Mouse (Mus musculus) brain, embryonic 14.5 days (tissue): ENCODE results near the gene Wfikkn2.

Experiments
- CTCF ChIP-seq: fragments of 200-500 bp; IDR thresholded peaks from 2 replicates; pipeline ENCODE4 v1.5.1; 2012; ENCODE audit warnings: inconsistent platforms, mild to moderate bottlenecking, moderate library complexity, borderline replicate concordance; ENCODE audit not compliant: insufficient read depth, insufficient read length; ENCODE audit errors: extremely low read depth
- POLR2A ChIP-seq: fragments of 200-500 bp; IDR thresholded peaks from 2 replicates; pipeline ENCODE4 v1.6.1; 2012; ENCODE audit warnings: mild to moderate bottlenecking, inconsistent platforms, borderline replicate concordance; ENCODE audit not compliant: poor library complexity, insufficient read depth, insufficient read length, severe bottlenecking; ENCODE audit errors: extremely low read depth

GRCm38 (mm10) chr11:94265134-94265785, 19.5 kb upstream of the Wfikkn2 start:
- TF ChIP-seq CTCF, result peak; percentile 59; the same call in 1 of the 2 replicates
- TF ChIP-seq POLR2A, result no peak
